ENCODE assay signal across 11 mouse cellular contexts in genomic region chr16:21998061-21998460, GRCm38 (mm10). TPM values are rescaled to one million over a fixed set of nuclear protein-coding genes. Genes with fewer than 3 reads are reported as not detected.
A peak's percentile ranks its signal among the peaks of the same experiment; 100 is the strongest.
DNase-seq lines count a peak whose midpoint lies in the region; ATAC-seq and TF ChIP-seq lines count a peak whose summit lies in the region.
"Had no signal": no experiment of that assay in that cellular context is flagged by ENCODE, and none has a peak within 500 bp of the region (broad histone marks: within the 10 kb centered on the region; RNA-seq: fewer than 3 reads in every experiment).

No protein-coding gene starts in this region.

- no peak for TF ChIP-seq POLR2A in cerebellum, adult 2 months (IDR thresholded peaks at IDR 0.05; ENCODE audit: borderline replicate concordance, insufficient read depth, low read length)

- H3K4me3 ChIP-seq in cerebellum, adult 2 months (replicated peaks; ENCODE audit: insufficient read depth, low read depth, low read length), result no peak overlapping the region
- no peak overlapping the region for H3K4me3 ChIP-seq in lung, embryonic 16.5 days (ENCODE audit: low read length)
- H3K4me3 ChIP-seq: heart, adult 2 months; hindbrain, embryonic 15.5 days had no signal

- no peak for ATAC-seq in lung, embryonic 16.5 days (ENCODE audit: low read depth)
- no peak for ATAC-seq in megakaryocyte-erythroid progenitor cell, adult 5-6 weeks (replicated peaks; ENCODE audit: low FRiP score, low TSS enrichment, poor library complexity, severe bottlenecking)

- WGBS in cerebellum, adult 2 months, result 32% methylated on average over 5 of the region's 5 CpGs
- 58% methylated on average over 5 of the region's 5 CpGs for WGBS in lung, embryonic 16.5 days

- DNase-seq in cerebellum, adult 2 months, result peak; percentile 25 to 60
- DNase-seq in cerebellum, adult 9-10 months, result no peak
- DNase-seq in urinary bladder, postnatal 14 days (ENCODE audit: low spot score), result peak; percentile 50
- DNase-seq in urinary bladder, postnatal 25 days (ENCODE audit: low spot score), result no peak
- DNase-seq in gastrocnemius, postnatal 25 days, result no peak
- no peak for DNase-seq in thymus, adult 18-20 months
- DNase-seq: spleen, adult 18-20 months had no signal

- no peak overlapping the region for H3K9ac ChIP-seq in lung, embryonic 16.5 days (ENCODE audit: low read length)
- H3K9ac ChIP-seq: hindbrain, embryonic 15.5 days had no signal

- no peak overlapping the region for H3K4me2 ChIP-seq in lung, embryonic 16.5 days (ENCODE audit: low read depth, low read length)
- H3K4me2 ChIP-seq: hindbrain, embryonic 15.5 days had no signal

- H3K9me3 ChIP-seq in lung, embryonic 16.5 days (ENCODE audit: control insufficient read depth, low read length), result no peaks in the 10 kb centered on the region
- H3K9me3 ChIP-seq: hindbrain, embryonic 15.5 days had no signal

- no peaks in the 10 kb centered on the region for H3K27me3 ChIP-seq in cerebellum, adult 2 months (ENCODE audit: control insufficient read depth, insufficient read depth, low read length)
- no peaks in the 10 kb centered on the region; the same call in 1 of the 2 replicates for H3K27me3 ChIP-seq in lung, embryonic 16.5 days (ENCODE audit: control insufficient read depth, insufficient read depth, low read depth, low read length)
- H3K27me3 ChIP-seq: hindbrain, embryonic 15.5 days had no signal

- peaks cover 3% of the 10 kb centered on the region; the same call in 1 of the 2 replicates for H3K4me1 ChIP-seq in cerebellum, adult 2 months (ENCODE audit: control insufficient read depth, insufficient read depth, low read length)
- peaks cover 15% of the 10 kb centered on the region for H3K4me1 ChIP-seq in lung, embryonic 16.5 days (replicated peaks; ENCODE audit: control insufficient read depth, insufficient read depth, low read length)

- no peak overlapping the region for H3K27ac ChIP-seq in cerebellum, adult 2 months (ENCODE audit: insufficient read depth, low read length)
- H3K27ac ChIP-seq in lung, embryonic 16.5 days (ENCODE audit: low read length), result peak overlapping the region; percentile 90
- H3K27ac ChIP-seq: heart, adult 2 months; hindbrain, embryonic 15.5 days had no signal

- TF ChIP-seq CTCF in cerebellum, adult 2 months (IDR thresholded peaks at IDR 0.05; ENCODE audit: borderline replicate concordance, insufficient read depth, low read depth, low read length), result no peak

- no peaks in the 10 kb centered on the region for H3K36me3 ChIP-seq in lung, embryonic 16.5 days (ENCODE audit: control insufficient read depth, insufficient read depth, low read length)
- H3K36me3 ChIP-seq: hindbrain, embryonic 15.5 days had no signal

RNA-seq across cellular contexts. Expression of gene Liph, which starts 2.6 kb away (rescaled TPM):
- polyA plus RNA-seq in cerebellum, adult 2 months (2012; rRNA removed), result 0.44 and 0.62 TPM in 2 replicates
- 2.7 and 3.6 TPM in 2 replicates for polyA plus RNA-seq in lung, embryonic 16.5 days (2015; fragmentation: Nextera tagmentation; extraction: Ambion mirVana)
- not detected for total RNA-seq in gastrocnemius, postnatal 25 days (2021)
- 0.40 TPM in 1 of 2 replicates, not detected in the other for total RNA-seq in megakaryocyte-erythroid progenitor cell, adult 5-6 weeks (2014; fragmentation: Nextera tagmentation)
- total RNA-seq in megakaryocyte-erythroid progenitor cell, adult 5-6 weeks (2017), result 0.11 TPM in 1 of 2 replicates, not detected in the other
- total RNA-seq: heart, adult 2 months had no signal

RNA-seq across cellular contexts. Expression of gene Senp2, which starts 11.2 kb away (rescaled TPM):
- polyA plus RNA-seq in cerebellum, adult 2 months (2012; rRNA removed), result 57.7 and 58.9 TPM in 2 replicates
- 42.1 and 44.5 TPM in 2 replicates for polyA plus RNA-seq in lung, embryonic 16.5 days (2015; fragmentation: Nextera tagmentation; extraction: Ambion mirVana)
- total RNA-seq in gastrocnemius, postnatal 25 days (2021), result 10 to 100 TPM; 22.9 to 27.3 TPM
- 54.3 and 57.0 TPM in 2 replicates for total RNA-seq in megakaryocyte-erythroid progenitor cell, adult 5-6 weeks (2014; fragmentation: Nextera tagmentation)
- 50.2 and 52.0 TPM in 2 replicates for total RNA-seq in megakaryocyte-erythroid progenitor cell, adult 5-6 weeks (2017)

RNA-seq across cellular contexts. Expression of gene Tmem41a, which starts 50.7 kb away (rescaled TPM):
- 39.9 and 41.1 TPM in 2 replicates for polyA plus RNA-seq in cerebellum, adult 2 months (2012; rRNA removed)
- 19.8 and 23.1 TPM in 2 replicates for polyA plus RNA-seq in lung, embryonic 16.5 days (2015; fragmentation: Nextera tagmentation; extraction: Ambion mirVana)
- 1 to 10 TPM; 3.8 to 5.4 TPM for total RNA-seq in gastrocnemius, postnatal 25 days (2021)
- 48.2 and 54.8 TPM in 2 replicates for total RNA-seq in megakaryocyte-erythroid progenitor cell, adult 5-6 weeks (2014; fragmentation: Nextera tagmentation)
- 15.9 and 39.1 TPM in 2 replicates for total RNA-seq in megakaryocyte-erythroid progenitor cell, adult 5-6 weeks (2017)

Comparison
In these comparisons a context has a peak if more than half of its experiments do, and no peak if none do; other contexts are left out.
1. DNase-seq: peak in cerebellum, adult 2 months (2 of 2) and urinary bladder, postnatal 14 days (single experiment); none in cerebellum, adult 9-10 months (single experiment), urinary bladder, postnatal 25 days (single experiment), gastrocnemius, postnatal 25 days (single experiment) and thymus, adult 18-20 months (0 of 2).